Mouse (Mus musculus) frontal cortex, postnatal 36 days (tissue): Measurements from ENCODE around the gene AL732309.1.
"Not testable (repeated sequence)": the region's sequence is repeated elsewhere in the genome, so short reads cannot be mapped to it uniquely, and the experiment has no call there.

Experiments
- DNase-seq, 2 experiments: peaks; one replicate each; pipeline ENCODE4 v3.0.0; 2022; ENCODE audit warnings: low spot score in 2 of 2

The AL732309.1 gene

DNA sequence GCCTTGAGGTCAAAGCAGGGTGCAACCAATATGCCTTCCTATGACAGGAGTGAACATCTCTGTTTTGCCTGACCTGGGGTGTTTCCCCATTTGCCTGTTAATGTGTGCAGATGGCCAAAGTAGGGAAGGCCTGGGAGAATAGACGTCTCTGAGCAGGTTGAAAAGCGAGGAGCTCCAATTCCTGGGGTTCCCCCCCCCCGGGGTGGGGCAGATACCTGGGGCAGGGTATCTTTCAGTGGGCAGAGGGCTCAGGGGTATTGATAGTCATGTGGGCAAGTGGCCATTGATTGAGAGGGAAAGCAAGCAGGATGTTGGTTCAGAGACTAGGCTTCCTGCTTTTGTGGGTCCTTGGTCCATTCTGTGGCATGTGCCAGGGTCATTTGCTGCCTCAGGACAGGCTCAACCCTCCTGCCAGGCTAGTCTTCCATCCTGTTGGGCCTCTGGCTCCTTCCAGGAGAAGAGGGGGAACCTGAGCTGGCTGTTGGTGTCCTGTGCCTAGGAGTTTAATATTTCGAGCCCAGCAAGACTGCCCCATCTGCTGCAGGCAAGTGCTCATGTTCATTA is 21.2 kb upstream of the AL732309.1 start:
- no peak for DNase-seq

DNA sequence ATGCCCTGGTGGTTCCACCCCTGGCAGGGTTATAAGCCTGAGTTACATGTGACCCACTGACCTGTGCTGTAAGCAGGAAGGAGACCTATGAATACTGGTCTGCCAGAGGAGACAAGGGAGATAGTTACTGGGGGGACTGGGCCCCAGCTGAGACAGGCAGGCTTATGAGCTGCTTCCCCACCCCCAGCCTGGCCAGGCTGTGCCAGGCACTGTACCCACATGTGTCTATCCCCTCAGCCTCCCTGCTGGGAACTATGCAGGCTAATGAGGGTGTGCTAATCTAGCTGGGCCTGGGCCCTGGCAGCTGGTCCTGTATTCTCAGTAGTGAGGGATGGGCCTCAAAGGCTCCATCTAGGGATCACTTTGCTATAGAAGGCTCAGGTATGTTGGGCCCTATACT is 20.6 kb upstream of the AL732309.1 start:
- no peak for DNase-seq

DNA sequence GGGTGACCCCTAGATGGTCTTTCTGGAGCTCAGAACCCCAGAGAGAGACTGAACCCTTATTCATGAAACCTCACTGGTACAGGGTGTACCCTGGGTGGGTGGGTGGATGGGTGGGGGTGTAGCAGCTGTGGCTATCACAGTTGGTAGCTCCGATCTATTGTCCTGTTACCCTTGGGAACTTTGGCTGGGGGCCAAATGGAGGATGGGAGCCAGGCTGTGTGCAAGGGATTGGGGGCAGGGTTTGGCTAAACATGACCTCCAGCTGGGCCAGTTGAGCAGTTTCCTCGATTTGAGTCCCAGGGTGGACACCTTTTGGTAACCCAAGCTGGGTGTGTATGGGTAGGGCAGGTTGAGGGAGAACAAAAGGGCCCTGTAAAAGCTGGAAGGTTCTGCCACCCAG is 20.1 kb upstream of the AL732309.1 start:
- DNase-seq, result no peak

DNA sequence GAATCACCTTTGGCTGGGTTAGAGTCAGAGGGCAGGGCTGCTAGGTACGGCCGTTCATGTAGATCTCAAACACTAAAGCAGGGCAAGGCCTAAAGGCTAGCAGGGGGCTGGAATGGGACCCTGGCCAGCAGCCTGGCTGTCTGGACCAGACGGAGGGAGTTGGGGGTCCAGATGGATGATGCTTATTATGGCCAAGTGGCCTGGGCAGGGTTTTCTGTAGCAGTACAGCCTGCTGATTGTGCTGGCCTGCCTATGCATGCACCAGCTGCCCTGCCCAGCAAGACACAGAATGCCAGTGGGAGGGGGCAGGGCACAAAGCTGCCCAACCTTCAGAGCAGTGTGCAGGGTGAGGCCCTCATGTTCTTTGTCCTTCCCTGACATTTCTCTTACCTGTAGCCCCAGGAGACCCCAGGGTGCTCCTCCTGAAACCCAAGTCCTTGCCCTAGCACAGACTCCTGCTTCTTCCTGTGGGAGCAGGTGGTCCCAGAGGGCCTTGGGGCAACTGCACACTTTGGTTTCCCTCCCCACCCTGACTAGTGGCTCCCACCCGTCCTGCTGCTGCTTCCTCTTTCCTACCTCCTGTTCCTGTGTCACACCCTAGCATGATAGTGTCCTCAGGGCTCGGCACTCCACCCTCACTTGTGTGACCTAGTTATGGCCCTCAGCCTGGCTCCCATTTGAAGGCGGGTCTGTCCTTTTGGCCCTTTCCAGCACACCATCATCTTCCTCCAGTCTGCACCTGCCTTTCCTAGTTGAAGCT is 19.4 kb upstream of the AL732309.1 start:
- no peak for DNase-seq

DNA sequence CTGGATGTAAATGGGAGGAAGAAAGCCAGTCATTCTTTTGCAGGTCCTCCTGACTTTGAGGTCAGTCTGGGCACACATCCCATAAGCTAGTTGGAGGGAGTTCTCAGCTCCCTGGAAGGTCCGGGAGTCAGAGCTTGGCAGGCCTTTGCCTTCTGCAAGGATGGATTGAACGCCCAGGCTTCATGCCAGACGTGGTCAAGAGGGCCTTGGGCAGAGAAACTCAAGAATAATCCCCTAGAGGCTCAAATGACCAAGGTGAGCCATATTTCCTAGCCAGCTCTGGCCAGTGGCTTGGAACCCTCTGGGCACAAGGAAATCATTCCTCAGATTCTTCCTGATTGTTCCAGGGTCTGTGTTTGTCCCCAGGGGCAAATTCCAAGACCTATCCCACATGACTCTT is 18.2 kb upstream of the AL732309.1 start:
- DNase-seq, result no peak

DNA sequence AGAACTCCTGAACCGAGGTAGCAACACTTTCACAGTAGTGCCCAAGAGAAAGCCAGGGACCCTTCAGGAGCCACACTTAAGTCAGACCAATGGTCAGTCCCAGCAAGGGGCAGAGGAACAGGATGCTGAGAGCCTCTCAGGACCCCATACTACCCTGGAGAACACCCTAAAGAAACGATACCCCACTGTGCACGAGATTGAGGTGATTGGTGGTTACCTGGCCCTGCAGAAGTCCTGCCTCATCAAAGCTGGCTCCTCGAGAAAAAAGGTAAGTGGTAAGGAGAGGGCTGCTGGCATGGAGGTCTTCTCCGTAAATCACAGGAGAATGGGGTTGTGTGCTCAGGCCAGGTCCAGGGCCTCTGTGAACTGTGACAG is 17.6 kb upstream of the AL732309.1 start:
- no peak for DNase-seq

DNA sequence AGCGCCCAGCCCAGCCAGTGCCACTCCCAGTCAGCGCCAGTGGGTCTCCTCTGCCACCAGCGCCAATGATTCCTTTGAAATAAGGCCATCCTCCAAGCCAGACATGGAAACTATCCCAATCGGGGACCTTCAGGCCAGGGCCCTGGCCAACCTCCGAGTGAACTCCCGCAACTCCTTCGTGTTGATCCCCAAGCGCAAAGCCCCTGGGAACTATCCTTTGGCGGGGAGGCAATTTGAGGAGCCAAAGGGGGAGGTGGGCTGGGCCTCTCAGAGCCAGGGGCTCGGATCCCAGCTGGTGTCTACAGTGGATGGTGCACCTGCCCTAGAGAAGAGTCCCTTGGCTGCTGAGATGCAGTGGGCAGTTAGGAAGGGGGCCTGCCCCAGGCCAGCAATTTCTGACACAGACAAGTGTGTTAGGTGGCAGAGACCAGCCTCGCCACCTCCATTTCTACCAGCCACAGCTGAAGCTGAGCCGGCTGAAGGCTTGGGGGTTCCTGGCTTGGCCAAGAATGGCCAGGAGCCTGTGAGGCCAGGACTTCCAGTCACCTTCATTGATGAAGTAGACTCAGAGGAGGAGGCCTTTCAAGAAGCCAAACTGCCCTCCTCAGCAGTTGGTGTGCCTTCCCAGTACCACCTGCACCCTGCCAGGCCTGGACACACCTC is 17.1 kb upstream of the AL732309.1 start:
- DNase-seq, result no peak

DNA sequence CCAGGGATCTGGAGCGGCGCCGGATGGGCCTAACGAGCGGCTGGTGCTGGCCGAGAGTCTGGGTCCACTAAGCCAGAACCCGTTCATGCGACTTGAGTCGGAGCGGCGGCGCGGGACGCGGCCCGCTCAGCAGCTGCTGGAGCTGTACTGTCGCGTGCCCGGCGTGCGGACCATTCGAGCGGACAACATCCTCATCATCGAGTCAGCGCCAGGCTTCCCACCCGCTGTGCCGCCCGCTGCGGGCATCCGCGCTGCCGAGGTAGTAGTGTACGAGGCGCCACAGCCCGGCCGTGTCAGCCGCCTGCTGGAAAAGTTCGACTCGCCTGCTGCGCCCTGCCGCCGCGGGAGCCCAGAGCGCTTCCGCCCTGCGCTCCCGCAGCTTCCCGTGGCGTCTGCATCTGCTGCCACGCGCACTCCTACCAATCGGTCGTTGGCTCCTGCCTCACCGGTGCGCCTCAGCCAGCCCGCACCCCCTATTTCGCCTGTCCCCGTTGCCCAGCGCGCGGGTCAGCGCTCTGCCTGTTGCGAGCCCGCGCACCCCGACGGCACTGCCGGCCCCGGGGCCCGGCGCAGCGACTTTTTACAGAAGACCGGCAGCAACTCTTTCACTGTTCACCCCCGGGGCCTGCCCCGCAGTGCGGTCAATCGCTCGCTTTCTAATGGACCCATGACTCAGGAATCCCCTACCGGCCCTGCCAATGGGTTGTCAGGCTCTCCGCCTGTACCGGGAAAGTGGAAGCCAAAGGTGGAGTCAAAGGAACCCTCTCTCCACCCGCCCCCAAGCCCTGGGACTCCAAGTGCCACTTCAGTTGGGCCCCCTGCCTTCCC is 16.3 kb upstream of the AL732309.1 start:
- DNase-seq, result no peak

DNA sequence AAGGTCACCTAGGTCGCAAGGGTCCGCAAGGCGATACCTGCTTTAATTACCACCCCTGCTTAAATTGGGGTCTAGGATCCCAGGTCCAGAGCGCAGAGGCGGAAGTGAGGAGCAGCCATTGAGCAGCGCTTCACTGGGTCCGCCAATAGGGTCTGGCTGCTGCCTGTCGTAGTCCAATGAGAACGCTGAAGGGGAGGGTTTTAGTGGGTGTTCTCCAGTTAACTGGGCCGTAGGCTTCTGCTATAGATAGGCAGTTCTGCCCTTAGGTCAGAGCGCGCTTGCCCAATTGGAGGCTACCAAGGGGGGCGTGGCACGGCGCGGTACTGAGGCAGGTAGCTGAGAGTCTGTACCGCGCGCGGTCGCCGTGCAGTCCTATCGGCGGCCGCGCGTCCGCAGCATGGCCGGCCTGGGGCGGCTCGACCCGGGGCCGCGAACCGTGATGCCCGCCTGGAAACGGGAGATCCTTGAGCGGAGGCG is 15.7 kb upstream of the AL732309.1 start, which contains the start of gene Tprn:
Tprn (plus strand) TSS at position 328 of the 477 bp plus-strand sequence.
- peak; percentile 90 to 97 for DNase-seq

DNA sequence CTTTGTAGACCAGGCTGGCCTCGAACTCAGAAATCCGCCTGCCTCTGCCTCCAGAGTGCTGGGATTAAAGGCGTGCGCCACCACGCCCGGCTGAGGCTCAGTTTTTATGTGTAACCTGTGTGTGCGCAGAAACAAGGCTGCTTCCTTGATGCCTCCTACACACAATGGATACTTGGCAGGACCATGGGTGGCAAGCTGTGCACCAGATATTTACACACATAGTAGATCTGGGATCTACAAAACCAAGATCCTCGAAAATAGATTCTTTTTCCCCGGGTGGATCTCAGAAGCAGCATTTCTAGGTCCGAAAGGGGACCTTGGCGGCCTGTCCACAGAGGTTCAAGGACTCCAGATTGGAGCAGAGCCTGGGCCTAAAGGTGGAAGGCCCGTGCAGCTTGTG is 15.2 kb upstream of the AL732309.1 start:
- no peak for DNase-seq

DNA sequence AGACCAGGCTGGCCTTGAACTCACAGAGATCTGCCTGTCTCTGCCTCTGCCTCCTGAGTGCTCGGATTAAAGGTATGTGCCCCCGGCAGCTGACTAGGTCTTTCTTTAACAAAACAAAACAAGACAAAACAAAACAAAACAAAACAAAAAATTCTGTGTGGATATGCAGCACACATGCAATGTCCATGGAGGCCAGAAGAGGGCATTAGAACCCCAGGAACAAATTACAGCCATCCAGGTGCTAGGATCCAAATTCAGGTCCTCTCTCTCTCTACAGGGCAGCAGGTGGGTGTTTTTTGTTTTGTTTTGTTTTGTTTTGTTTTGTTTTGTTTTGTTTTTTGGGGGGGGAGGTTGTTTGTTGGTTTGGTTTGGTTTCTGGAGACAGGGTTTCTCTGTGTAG is 12.2 kb upstream of the AL732309.1 start:
- no peak for DNase-seq

DNA sequence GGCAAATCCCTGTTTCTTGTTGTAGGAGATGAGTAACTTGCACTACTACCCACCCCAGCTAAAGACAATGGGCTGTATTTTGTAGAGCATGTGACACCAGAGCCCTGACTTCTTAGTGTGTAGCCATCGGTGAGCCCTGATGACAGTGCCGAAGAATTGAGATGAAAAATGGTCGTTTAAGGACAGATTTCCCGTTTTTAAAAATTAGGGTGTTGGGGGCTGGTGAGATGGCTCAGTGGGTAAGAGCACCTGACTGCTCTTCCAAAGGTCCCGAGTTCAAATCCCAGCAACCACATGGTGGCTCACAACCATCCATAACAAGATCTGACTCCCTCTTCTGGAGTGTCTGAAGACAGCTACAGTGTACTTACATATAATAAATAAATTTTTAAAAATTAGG is 10.6 kb upstream of the AL732309.1 start:
- DNase-seq, result not testable (repeated sequence)

DNA sequence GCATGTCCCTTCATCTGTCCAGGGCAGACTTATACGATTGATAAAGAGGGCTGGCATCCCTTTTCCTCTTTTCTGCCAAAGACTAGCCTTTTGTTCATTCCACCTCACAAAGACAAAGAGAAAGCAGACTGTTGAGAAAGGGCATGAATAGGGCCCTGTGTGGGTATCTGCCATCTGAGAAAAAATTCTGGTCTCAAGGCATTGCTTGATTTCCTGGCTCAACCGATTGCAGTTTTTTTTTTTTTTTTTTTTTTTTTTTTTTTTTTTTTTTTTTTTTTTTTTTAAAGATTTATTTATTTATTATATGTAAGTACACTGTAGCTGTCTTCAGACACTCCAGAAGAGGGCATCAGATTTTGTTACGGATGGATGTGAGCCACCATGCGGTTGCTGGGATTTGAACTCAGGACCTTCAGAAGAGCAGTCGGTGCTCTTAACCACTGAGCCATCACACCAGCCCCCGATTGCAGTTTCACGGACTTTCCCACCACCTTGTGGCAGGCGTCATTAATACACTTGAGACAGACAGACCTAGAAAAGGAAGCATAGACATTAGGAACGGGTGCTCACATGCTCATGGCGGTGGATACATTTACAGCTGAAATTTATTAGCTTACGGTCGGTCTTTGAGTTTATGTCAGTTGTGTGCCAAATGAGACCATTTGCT is 9.9 kb upstream of the AL732309.1 start:
- DNase-seq, result not testable (repeated sequence)

DNA sequence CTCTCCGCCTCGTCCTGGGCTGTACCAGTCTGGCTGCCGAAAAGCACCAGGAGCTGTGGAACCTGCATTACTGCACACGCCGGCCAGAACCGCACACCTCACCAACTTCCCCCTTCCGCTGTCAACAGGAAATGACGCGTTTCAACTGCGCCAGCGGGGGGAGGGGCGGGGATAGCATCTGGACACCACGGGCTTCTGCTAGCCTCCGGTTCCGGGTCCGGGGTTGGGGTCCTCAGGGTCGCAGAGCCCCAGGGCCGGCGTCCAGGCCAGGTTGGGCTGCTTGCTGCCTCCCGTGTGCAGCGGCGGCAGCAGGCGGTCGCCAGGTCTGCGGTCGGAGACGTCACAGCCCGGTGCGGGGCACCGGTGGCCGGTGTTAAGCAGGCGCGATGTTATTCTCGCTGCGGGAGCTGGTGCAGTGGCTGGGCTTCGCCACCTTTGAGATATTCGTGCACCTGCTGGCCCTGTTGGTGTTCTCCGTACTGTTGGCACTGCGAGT is 8.7 kb upstream of the AL732309.1 start, which contains the start of gene Tmem203:
Tmem203 (plus strand) TSS at position 156 of the 496 bp plus-strand sequence.
- peak; percentile 88 to 89 for DNase-seq

DNA sequence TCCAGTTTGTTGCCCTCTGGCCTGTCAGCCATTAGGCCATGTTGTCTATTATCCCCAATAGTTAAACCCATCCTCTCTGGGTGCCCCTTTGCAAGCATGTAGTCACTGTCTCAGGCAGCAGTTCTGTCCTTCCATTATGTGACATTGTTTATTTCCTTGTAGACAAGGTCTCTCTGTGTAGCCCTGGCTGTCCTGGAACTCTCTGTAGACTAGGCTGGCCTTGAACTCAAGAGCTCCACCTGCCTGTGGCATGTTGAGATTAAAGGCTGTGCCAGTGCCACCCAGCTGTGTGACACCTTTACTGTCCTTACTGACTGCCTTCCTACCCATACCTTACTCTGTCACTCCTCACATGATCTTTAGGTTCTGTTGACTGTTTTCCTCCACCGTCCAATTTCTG is 5.7 kb upstream of the AL732309.1 start:
- no peak for DNase-seq

DNA sequence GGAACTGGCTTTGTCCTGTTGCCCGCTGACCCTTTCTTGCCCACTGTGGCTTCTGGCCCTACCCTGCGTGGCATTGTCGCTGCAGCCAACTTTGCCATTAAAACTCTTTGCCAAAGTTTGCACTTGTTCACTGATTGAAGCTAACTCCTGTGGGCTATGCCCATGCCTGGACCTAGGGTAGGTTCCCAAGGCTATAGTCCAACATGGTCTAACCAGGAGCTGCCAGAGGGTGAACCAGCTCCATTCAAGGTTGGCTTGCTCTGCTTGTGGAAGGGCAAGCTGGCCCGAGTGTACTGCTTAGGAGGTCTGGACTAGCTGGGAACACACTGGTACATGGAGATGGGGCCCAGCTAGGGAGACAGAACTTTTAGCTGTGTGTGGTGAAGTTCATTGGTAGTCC is 2.5 kb downstream of the AL732309.1 start:
- no peak for DNase-seq

DNA sequence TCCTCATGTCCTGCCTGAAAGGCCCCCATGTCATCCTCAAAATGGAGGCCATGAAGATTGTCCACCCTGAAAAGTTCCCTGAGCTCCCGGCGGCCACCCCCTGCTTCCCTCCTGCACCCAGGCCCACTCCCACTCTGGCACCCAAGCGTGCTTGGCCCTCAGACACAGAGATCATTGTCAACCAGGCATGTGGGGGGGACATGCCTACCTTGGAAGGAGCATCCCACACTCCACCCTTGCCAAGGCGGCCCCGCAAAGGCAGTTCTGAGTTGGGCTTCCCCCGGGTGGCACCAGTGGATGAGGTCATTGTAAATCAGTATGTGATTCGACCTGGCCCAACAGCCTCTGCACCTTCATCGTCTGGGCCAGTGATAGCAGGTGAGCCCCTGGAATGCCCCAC is 3.3 kb downstream of the AL732309.1 start:
- no peak for DNase-seq

DNA sequence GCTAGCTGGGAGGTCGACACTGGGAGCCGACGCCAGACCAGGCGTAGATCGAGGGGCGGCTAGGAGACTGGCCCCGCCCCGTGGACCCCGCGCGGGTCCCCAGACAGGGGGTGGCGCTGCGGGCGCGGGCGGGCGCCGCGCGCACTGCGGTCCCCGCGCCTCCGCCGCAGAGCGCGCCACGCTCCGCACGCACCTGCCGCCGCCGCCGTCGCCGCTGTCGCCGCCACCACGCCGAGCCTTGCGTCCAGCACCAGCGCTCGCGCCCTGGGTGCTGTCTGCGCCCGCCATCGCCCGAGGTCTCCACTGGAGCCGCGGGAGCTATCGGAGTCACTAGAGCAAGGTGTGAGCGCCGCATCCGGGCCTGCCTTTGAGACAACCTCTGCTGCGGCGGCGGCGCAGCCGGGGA is 4.6 kb downstream of the AL732309.1 start, which contains the start of the genes Rnf208 and Cysrt1:
Rnf208 (plus strand) TSS at position 155 of the 406 bp plus-strand sequence.
Cysrt1 (minus strand) TSS at position 352 of the 406 bp plus-strand sequence.
- no peak for DNase-seq

DNA sequence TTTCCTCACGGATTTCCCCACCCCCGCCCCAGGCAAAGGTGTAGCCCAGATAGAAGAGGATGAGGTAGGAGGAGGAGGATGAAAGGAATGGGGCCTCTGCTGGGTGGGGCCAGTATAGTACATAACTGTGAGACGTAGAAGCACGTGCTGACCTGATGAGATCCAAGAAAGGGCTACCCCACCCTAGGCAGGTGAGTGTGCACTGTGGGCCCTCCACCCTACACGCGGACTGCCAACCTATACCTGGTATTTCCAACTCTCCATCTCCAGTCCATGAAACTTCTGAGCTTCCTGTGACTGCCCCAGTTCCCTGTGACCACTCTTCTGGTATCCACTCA is 5.3 kb downstream of the AL732309.1 start:
- no peak for DNase-seq

DNA sequence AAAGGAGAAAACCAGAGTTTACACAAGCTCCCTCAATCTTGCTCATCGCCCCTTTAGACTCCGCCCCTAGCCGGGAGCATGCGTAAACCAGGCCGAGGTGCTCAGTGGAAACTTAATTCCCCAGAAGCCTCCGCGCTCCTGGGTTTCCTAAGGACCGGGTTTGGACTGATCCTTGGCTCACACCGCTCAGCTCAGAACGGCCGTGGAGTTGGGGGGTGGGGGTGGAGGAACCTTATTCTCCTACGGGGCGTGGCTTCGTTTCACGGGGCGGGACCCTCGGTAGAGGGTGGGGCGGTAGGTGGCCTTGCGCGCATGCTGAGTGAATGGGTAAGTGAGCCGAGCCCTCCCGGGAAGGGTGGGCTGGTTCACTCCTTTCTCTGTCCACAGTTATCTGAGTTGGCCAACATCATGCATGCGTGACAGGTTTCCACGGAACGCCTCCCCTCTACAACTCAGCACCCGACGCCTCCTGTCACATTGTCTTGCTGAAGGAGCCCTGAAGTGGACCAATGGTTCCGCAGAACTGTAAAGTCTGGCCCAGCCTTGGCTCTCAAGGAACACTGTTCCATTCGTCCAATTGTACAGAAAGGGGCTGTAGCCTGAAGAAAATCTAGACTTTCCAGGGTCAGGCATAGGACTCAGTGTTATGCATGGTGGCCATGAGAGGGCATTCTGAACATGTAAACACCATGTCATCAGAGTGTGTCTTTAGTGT is 5.8 kb downstream of the AL732309.1 start:
- DNase-seq, result peak; percentile 71 to 73
